Mouse (Mus musculus): ENCODE measurements around the gene Cep57l1.

Cep57l1 gene

GRCm38 (mm10) chr10:41675842-41676571 is 133.7 kb downstream of the Cep57l1 start:
- no peak for DNase-seq (ENCODE audit: low spot score)

GRCm38 (mm10) chr10:41675243-41675642 is 134.4 kb downstream of the Cep57l1 start:
- no peak for DNase-seq (ENCODE audit: low spot score)

- no peak for DNase-seq (ENCODE audit: low spot score)
Observed at GRCm38 (mm10) chr10:41674362-41674761, 135.3 kb downstream of the Cep57l1 start.

- no peak for DNase-seq (ENCODE audit: low spot score)
Observed at GRCm38 (mm10) chr10:41670196-41670595, 139.5 kb downstream of the Cep57l1 start.

All from urinary bladder, postnatal 10 days (tissue).